Mouse (Mus musculus): ENCODE data around the gene Cd302.

Gene Cd302

GRCm38 (mm10) chr2:60253506-60253905, 30.8 kb downstream of the Cd302 start:
- no peak for DNase-seq (ENCODE audit: low spot score in 2 of 2)

- DNase-seq (ENCODE audit: low spot score in 2 of 2) = no peak
Measured at GRCm38 (mm10) chr2:60252782-60253181, 31.5 kb downstream of the Cd302 start.

- DNase-seq (ENCODE audit: low spot score in 2 of 2) = no peak
Measured at GRCm38 (mm10) chr2:60234506-60234905, 49.8 kb downstream of the Cd302 start.

- DNase-seq (ENCODE audit: low spot score in 2 of 2) = no peak
Measured at GRCm38 (mm10) chr2:60233147-60233546, 51.1 kb downstream of the Cd302 start.

- no peak for DNase-seq (ENCODE audit: low spot score in 2 of 2)
Measured at GRCm38 (mm10) chr2:60230361-60230760, 53.9 kb downstream of the Cd302 start.

- no peak for DNase-seq (ENCODE audit: low spot score in 2 of 2)
Measured at GRCm38 (mm10) chr2:60228470-60228869, 55.8 kb downstream of the Cd302 start.

- no peak for DNase-seq (ENCODE audit: low spot score in 2 of 2)
Measured at GRCm38 (mm10) chr2:60223489-60223888, 60.8 kb downstream of the Cd302 start.

GRCm38 (mm10) chr2:60221954-60222353, 62.3 kb downstream of the Cd302 start:
- DNase-seq (ENCODE audit: low spot score in 2 of 2) = no peak

GRCm38 (mm10) chr2:60221236-60221635, 63.1 kb downstream of the Cd302 start:
- no peak for DNase-seq (ENCODE audit: low spot score in 2 of 2)

- no peak for DNase-seq (ENCODE audit: low spot score in 2 of 2)
Measured at GRCm38 (mm10) chr2:60217620-60218019, 66.7 kb downstream of the Cd302 start.

GRCm38 (mm10) chr2:60216547-60217153, 67.6 kb downstream of the Cd302 start:
- DNase-seq (ENCODE audit: low spot score in 2 of 2) = no peak

GRCm38 (mm10) chr2:60214683-60215082, 69.6 kb downstream of the Cd302 start:
- no peak for DNase-seq (ENCODE audit: low spot score in 2 of 2)

GRCm38 (mm10) chr2:60212488-60212887, 71.8 kb downstream of the Cd302 start:
- DNase-seq (ENCODE audit: low spot score in 2 of 2) = no peak

- DNase-seq (ENCODE audit: low spot score in 2 of 2) = no peak
Measured at GRCm38 (mm10) chr2:60210821-60211220, 73.5 kb downstream of the Cd302 start.

- peak; percentile 75 to 89 for DNase-seq (ENCODE audit: low spot score in 2 of 2)
Measured at GRCm38 (mm10) chr2:60209703-60210651, 74.3 kb downstream of the Cd302 start, which contains the start of the genes Baz2b and March7. Gene Baz2b (minus strand): TSS chr2:60209839. Gene March7 (plus strand): TSS chr2:60209887.

- DNase-seq (ENCODE audit: low spot score in 2 of 2) = peak in 1 of 2 experiments; percentile 44
Measured at GRCm38 (mm10) chr2:60209122-60209611, 75.1 kb downstream of the Cd302 start.

- DNase-seq (ENCODE audit: low spot score in 2 of 2) = no peak
Measured at GRCm38 (mm10) chr2:60205795-60206194, 78.5 kb downstream of the Cd302 start.

GRCm38 (mm10) chr2:60204162-60204561, 80.1 kb downstream of the Cd302 start:
- no peak for DNase-seq (ENCODE audit: low spot score in 2 of 2)

GRCm38 (mm10) chr2:60203733-60204132, 80.6 kb downstream of the Cd302 start:
- no peak for DNase-seq (ENCODE audit: low spot score in 2 of 2)

- DNase-seq (ENCODE audit: low spot score in 2 of 2) = no peak
Measured at GRCm38 (mm10) chr2:60202900-60203530, 81.3 kb downstream of the Cd302 start.
